Mouse (Mus musculus) CH12.LX (cell line): ENCODE measurements around the gene Glis1. TPM values are rescaled to one million over a fixed set of nuclear protein-coding genes. Genes with fewer than 3 reads are reported as not detected.
A peak's percentile ranks its signal among the peaks of the same experiment; 100 is the strongest.

ENCODE experiments used
- DNase-seq: peaks from one replicate; pipeline ENCODE4 v3.0.0-alpha.2; 2013; ENCODE audit errors: extremely low read depth
- H3K27ac ChIP-seq: 2 replicates; pipeline ENCODE4 v1.5.1; 2012; ENCODE audit warnings: low read depth, mild to moderate bottlenecking, control low read depth, moderate library complexity; ENCODE audit not compliant: insufficient read depth
- H3K27me3 ChIP-seq: replicated peaks from 2 replicates; pipeline ENCODE3; 2012; ENCODE audit warnings: inconsistent platforms
- H3K36me3 ChIP-seq, 2 experiments: replicated peaks in 1 of 2; 2 replicates each; pipeline versions ENCODE3 to v1.6.1; 2012; ENCODE audit warnings: inconsistent platforms in 1 of 2, low read length in 1 of 2, mild to moderate bottlenecking in 1 of 2, mixed read lengths in 1 of 2, moderate library complexity in 1 of 2; ENCODE audit not compliant: control insufficient read depth in 1 of 2, insufficient read depth in 1 of 2
- H3K4me1 ChIP-seq, 2 experiments: 2 replicates each; pipeline ENCODE4 v1.6.1; 2012; ENCODE audit warnings: inconsistent platforms in 1 of 2, moderate library complexity in 1 of 2; ENCODE audit not compliant: insufficient read depth in 2 of 2, control insufficient read depth in 1 of 2
- H3K4me2 ChIP-seq: 2 replicates; pipeline ENCODE4 v1.6.1; 2012; ENCODE audit warnings: low read depth, mild to moderate bottlenecking, control low read depth; ENCODE audit not compliant: poor library complexity, insufficient read depth, severe bottlenecking
- H3K4me3 ChIP-seq, 3 experiments: fragments of 150-350 bp in 1 of 3; sonication (generic) in 1 of 3; replicated peaks in 1 of 3; 2 replicates each; pipeline versions ENCODE3 to v1.5.1; 2011 to 2012; ENCODE audit warnings: low read depth in 2 of 3, low read length in 2 of 3, mild to moderate bottlenecking in 2 of 3, moderate library complexity in 2 of 3, control low read depth in 1 of 3, improper control_type of control experiment in 1 of 3, inconsistent platforms in 1 of 3, mixed read lengths in 1 of 3; ENCODE audit not compliant: poor library complexity in 1 of 3
- H3K79me2 ChIP-seq: replicated peaks from 2 replicates; pipeline ENCODE4 v1.6.1; 2012; ENCODE audit warnings: mild to moderate bottlenecking, moderate library complexity; ENCODE audit not compliant: control insufficient read depth, poor library complexity, insufficient read depth, severe bottlenecking; ENCODE audit errors: extremely low read depth
- H3K9ac ChIP-seq: 2 replicates; pipeline ENCODE4 v1.6.1; 2012; ENCODE audit warnings: low read depth, mild to moderate bottlenecking, control low read depth, moderate library complexity; ENCODE audit not compliant: insufficient read depth
- H3K9me3 ChIP-seq: replicated peaks from 2 replicates; pipeline ENCODE3; 2012; ENCODE audit warnings: low read length, inconsistent platforms, mixed read lengths
- BHLHE40 ChIP-seq: IDR thresholded peaks from 2 replicates; pipeline ENCODE4 v1.6.1; 2011; ENCODE audit warnings: mild to moderate bottlenecking, low read depth, low read length, improper control_type of control experiment
- CHD2 ChIP-seq: IDR thresholded peaks from 2 replicates; pipeline ENCODE4 v1.6.1; 2011; ENCODE audit warnings: low read length, improper control_type of control experiment
- E2F4 ChIP-seq: IDR thresholded peaks from 2 replicates; pipeline ENCODE4 v1.6.1; 2011; ENCODE audit warnings: low read depth, low read length, improper control_type of control experiment; ENCODE audit not compliant: insufficient replicate concordance
- ELF1 ChIP-seq: IDR thresholded peaks from 2 replicates; pipeline ENCODE4 v1.6.1; 2014; ENCODE audit warnings: low read depth, mild to moderate bottlenecking, inconsistent platforms, low read length, improper control_type of control experiment
- EP300 ChIP-seq: IDR thresholded peaks from 2 replicates; pipeline ENCODE4 v1.6.1; 2011; ENCODE audit warnings: low read length, improper control_type of control experiment
- ETS1 ChIP-seq: conservative IDR thresholded peaks from 2 replicates; pipeline ENCODE4 v1.6.1; 2012; ENCODE audit warnings: low read depth, mild to moderate bottlenecking, inconsistent platforms, low read length, improper control_type of control experiment, moderate library complexity
- IRF4 ChIP-seq: IDR thresholded peaks from 2 replicates; pipeline ENCODE4 v1.6.1; 2014; ENCODE audit warnings: low read depth, mild to moderate bottlenecking, inconsistent platforms, low read length, improper control_type of control experiment
- MAFK ChIP-seq: IDR thresholded peaks from 2 replicates; pipeline ENCODE4 v1.6.1; 2011; ENCODE audit warnings: low read length, improper control_type of control experiment; ENCODE audit not compliant: insufficient replicate concordance
- MAZ ChIP-seq: IDR thresholded peaks from 2 replicates; pipeline ENCODE4 v1.6.1; 2012; ENCODE audit warnings: low read depth, mild to moderate bottlenecking, inconsistent platforms, low read length, improper control_type of control experiment, moderate library complexity
- MXI1 ChIP-seq: IDR thresholded peaks from 2 replicates; pipeline ENCODE4 v1.6.1; 2011; ENCODE audit warnings: mild to moderate bottlenecking, low read depth, low read length, improper control_type of control experiment
- NELFE ChIP-seq: IDR thresholded peaks from 2 replicates; pipeline ENCODE4 v1.6.1; 2011; ENCODE audit warnings: low read depth, low read length, improper control_type of control experiment
- POLR2AphosphoS2 ChIP-seq: IDR thresholded peaks from 2 replicates; pipeline ENCODE4 v1.6.1; 2011; ENCODE audit warnings: low read depth, low read length, improper control_type of control experiment
- SMC3 ChIP-seq: IDR thresholded peaks from 2 replicates; pipeline ENCODE4 v1.6.1; 2011; ENCODE audit warnings: low read depth, low read length, improper control_type of control experiment
- UBTF ChIP-seq: IDR thresholded peaks from 2 replicates; pipeline ENCODE4 v1.6.1; 2012; ENCODE audit warnings: low read depth, mild to moderate bottlenecking, inconsistent platforms, low read length, improper control_type of control experiment, moderate library complexity
- ZNF384 ChIP-seq: IDR thresholded peaks from 2 replicates; pipeline ENCODE4 v1.6.1; 2012; ENCODE audit warnings: low read depth, low read length, improper control_type of control experiment, inconsistent platforms
- dilution Hi-C: fragments of 300-500 bp; cut with MboI; formaldehyde crosslinking; loops from 2 replicates; pipeline ENCODE4 v1.14.3; 2020; ENCODE audit warnings: low sequenced_read_pairs; ENCODE audit not compliant: extremely low pct_unique_long_range_greater_than_20kb, extremely low pct_ligation_motif_present
- in situ Hi-C: fragments of 300-500 bp; cut with MboI; formaldehyde crosslinking; loops from 3 replicates; pipeline ENCODE4 v1.14.3; 2019; ENCODE audit warnings: low sequenced_read_pairs, low pct_ligation_motif_present, low pct_unique_long_range_greater_than_20kb, mixed read lengths
- polyA plus RNA-seq: library from polyadenylated mRNA; unstranded; fragments of >175 nt; gene quantifications from 2 replicates; pipeline ENCODE4 v1.2.1, GENCODE M21; 2012; ENCODE audit warnings: low read depth; ENCODE audit not compliant: insufficient read length
- total RNA-seq, 2 experiments: library from RNA; depleted of rRNA; stranded (reverse); fragments of 300-350 nt in 1 of 2; fragments of >200 nt in 1 of 2; gene quantifications; 2 replicates each; pipeline ENCODE4 v1.2.3; 2012 to 2014

Glis1 gene
- total and polyA plus RNA-seq, 3 experiments = 0.08 to 2.2 (median 0.17) TPM

- H3K79me2 ChIP-seq = no peaks in the 10 kb centered on the region
- dilution Hi-C loops = no loop called here
These were observed 118.3 kb downstream of the Glis1 start for GRCm38 (mm10) chr4:107552696-107553095.

GRCm38 (mm10) chr4:107553774-107554173 lies 119.4 kb downstream of the Glis1 start:
- no peaks in the 10 kb centered on the region for H3K36me3 ChIP-seq
- H3K4me2 ChIP-seq = no peak overlapping the region
- peak; percentile 63 for DNase-seq

More at GRCm38 (mm10) chr4:107552696-107553095, 118.3 kb downstream of the Glis1 start:
- Histone ChIP-seq H3K9ac (no peak overlapping the region), H3K36me3 (no peaks in the 10 kb centered on the region), H3K4me1 (peaks cover 3 to 11% of the 10 kb centered on the region in 2 experiments; a peak in 3 of 4 replicates), H3K9me3 (no peaks in the 10 kb centered on the region), H3K4me3 (no peak overlapping the region), H3K27ac (no peak overlapping the region), H3K27me3 (no peaks in the 10 kb centered on the region)
- in situ Hi-C loops = no loop called here
- TF ChIP-seq POLR2AphosphoS2 = no peak
- no peak for TF ChIP-seq EP300
- TF ChIP-seq NELFE = no peak
- TF ChIP-seq MXI1 = no peak
- TF ChIP-seq ELF1 = no peak
- no peak for TF ChIP-seq ZNF384
- no peak for TF ChIP-seq CHD2
- TF ChIP-seq, all 38 proteins: peak for 0
- H3K4me2 ChIP-seq = no peak overlapping the region
- DNase-seq = no peak

GRCm38 (mm10) chr4:107558801-107559200 lies 124.4 kb downstream of the Glis1 start:
- Histone ChIP-seq H3K9me3 (no peaks in the 10 kb centered on the region), H3K79me2 (no peaks in the 10 kb centered on the region), H3K9ac (no peak overlapping the region), H3K4me3 (no peak overlapping the region), H3K36me3 (no peaks in the 10 kb centered on the region), H3K27ac (no peak overlapping the region), H3K4me1 (peaks cover 0 to 3% of the 10 kb centered on the region in 2 experiments; a peak in 2 of 4 replicates), H3K4me2 (no peak overlapping the region), H3K27me3 (no peaks in the 10 kb centered on the region)
- in situ Hi-C loops (no loop called here), dilution Hi-C loops (no loop called here)
- TF ChIP-seq MAFK (no peak), SMC3 (no peak), IRF4 (no peak), ETS1 (no peak), UBTF (no peak), POLR2AphosphoS2 (no peak)
- no peak for DNase-seq

More at GRCm38 (mm10) chr4:107553774-107554173, 119.4 kb downstream of the Glis1 start:
- Histone ChIP-seq H3K4me1 (peaks cover 3 to 11% of the 10 kb centered on the region in 2 experiments; a peak in 2 of 4 replicates), H3K27me3 (no peaks in the 10 kb centered on the region), H3K4me3 (no peak overlapping the region), H3K79me2 (no peaks in the 10 kb centered on the region), H3K9ac (no peak overlapping the region), H3K27ac (no peak overlapping the region), H3K9me3 (no peaks in the 10 kb centered on the region)
- dilution Hi-C loops (no loop called here), in situ Hi-C loops (no loop called here)
- TF ChIP-seq EP300 (peak; percentile 50), ETS1 (peak; percentile 77), E2F4 (no peak), MAFK (peak; percentile 81; the same call in 1 of the 2 replicates), MAZ (no peak), IRF4 (peak; percentile 75), BHLHE40 (peak; percentile 90)
